Mouse (Mus musculus) lung, postnatal 25 days (tissue): ENCODE data around the gene Ifng.
"Not testable (repeated sequence)": the region's sequence is repeated elsewhere in the genome, so short reads cannot be mapped to it uniquely, and the experiment has no call there.

Source experiments
- DNase-seq: peaks from one replicate; pipeline ENCODE4 v3.0.0; 2022; ENCODE audit warnings: low spot score

Gene Ifng

GRCm38 (mm10) chr10:118440742-118441240, at the start of gene Ifng:
TSS of gene Ifng (plus strand) at chr10:118441046.
- DNase-seq: no peak

DNA sequence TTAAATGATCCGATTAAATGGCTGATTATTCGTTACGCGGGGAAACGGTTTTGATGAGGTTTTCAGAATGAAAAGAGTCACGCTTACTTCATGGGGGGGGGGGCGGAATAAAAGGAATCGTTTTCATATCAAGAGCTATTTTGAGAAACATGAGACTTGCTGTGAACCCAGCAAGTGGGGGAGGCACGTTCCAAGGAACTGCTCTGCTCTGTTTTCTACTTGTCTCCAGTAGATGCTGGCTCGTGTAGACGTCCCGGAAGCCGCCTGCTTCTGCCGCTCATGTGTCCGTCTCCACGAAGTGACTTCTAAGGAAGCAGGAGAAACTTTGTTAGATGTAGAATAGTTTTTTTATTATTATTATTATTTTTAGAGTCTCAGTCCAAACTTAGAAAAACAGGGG, 40.9 kb upstream of the Ifng start:
- DNase-seq: no peak

DNA sequence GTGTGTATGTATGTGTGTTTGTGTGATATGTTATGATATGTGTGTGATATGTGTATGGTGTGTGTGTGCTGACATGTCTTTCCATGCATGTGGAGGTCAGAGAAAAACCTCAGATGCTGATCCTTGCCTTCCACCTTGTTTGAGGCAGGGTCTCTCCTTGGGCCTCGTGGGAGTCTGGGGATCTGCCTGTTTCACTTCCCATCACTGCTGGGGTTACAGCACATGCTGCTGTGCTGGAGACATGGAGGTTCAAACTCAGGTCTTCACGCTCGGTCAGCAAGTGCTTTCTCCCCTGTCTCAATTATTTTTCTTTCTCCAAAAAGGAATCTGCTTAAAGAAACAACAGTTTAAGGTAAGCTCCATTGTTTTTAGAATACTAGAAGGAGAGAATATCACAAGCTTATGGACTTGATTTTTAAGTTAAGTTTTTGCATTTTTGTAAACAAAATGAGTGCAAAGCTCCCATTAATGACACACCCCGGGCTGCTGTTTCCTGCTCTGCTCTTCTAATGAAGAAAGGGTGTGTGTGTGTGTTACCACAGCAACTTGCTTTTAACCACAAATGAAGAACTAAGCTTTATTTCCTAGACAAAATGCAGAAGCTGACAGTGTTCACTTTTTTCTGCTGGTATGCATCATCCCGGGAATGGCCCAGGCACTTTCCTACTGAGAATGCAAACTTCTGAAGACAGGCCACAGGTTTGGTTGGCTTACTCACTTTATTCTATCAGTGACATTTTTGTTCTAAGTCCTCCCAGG, 34.2 kb upstream of the Ifng start:
- peak; percentile 29 for DNase-seq

- no peak for DNase-seq
These were observed 29.5 kb upstream of the Ifng start for GRCm38 (mm10) chr10:118411377-118411776.

- no peak for DNase-seq
These were observed 28.1 kb upstream of the Ifng start for GRCm38 (mm10) chr10:118412774-118413173.

GRCm38 (mm10) chr10:118419000-118419425, 21.8 kb upstream of the Ifng start:
- DNase-seq: peak; percentile 5

DNA sequence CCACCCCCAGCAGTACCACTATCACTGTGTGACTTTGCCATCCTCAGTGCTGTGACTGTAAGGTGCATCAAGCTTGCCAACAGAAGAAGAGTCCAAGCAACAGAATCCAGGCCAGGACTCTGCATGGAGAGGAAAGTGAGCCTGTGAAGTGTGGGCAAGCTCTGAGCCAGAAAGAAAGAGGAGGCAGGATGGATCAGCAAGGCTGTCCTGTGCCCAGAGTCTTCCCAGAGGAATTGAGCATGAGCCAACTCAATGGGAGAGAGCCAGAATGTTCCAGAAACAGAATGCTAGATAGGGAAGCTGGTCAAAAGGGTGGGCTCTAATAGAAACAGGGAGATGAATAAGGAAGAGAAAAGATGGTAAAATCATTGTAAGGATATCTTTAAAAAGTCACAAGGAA, 19.9 kb upstream of the Ifng start:
- DNase-seq: no peak

GRCm38 (mm10) chr10:118435501-118435900, 5.3 kb upstream of the Ifng start:
- DNase-seq: no peak

DNA sequence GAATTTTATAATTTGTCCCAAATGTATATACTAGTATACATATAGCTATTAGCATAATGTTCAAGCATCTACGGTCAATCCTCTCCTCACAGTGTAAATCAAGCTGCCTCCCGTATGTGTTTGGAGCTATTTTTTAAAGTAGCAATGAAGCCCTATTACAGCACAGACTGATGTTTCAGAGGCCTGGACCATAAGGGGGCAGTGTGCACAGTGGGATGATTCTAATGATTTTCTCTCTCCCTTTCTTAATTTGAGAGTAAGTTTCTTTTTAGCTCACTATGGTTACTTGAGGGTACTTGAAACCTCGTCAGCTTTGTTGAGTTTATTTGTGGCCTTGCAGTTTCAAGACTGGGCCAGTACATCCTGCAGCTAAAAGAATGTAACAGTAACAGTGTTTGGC, 1.1 kb downstream of the Ifng start:
- peak; percentile 9 for DNase-seq

- DNase-seq: no peak
These were observed 2.2 kb downstream of the Ifng start for GRCm38 (mm10) chr10:118442999-118443398.

GRCm38 (mm10) chr10:118445021-118445420, 4.2 kb downstream of the Ifng start:
- DNase-seq: no peak

DNA sequence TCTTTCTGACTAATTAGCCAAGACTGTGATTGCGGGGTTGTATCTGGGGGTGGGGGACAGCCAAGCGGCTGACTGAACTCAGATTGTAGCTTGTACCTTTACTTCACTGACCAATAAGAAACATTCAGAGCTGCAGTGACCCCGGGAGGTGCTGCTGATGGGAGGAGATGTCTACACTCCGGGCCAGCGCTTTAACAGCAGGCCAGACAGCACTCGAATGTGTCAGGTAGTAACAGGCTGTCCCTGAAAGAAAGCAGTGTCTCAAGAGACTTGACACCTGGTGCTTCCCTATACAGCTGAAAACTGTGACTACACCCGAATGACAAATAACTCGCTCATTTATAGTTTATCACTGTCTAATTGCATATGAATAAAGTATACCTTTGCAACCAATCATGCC, 4.7 kb downstream of the Ifng start:
- DNase-seq: no peak

- no peak for DNase-seq
These were observed 5.1 kb downstream of the Ifng start for GRCm38 (mm10) chr10:118445978-118446377.

- DNase-seq: no peak
These were observed 10.9 kb downstream of the Ifng start for GRCm38 (mm10) chr10:118451747-118452146.

GRCm38 (mm10) chr10:118458729-118459128, 17.9 kb downstream of the Ifng start:
- no peak for DNase-seq

GRCm38 (mm10) chr10:118461126-118461767, 20.4 kb downstream of the Ifng start:
- no peak for DNase-seq

DNA sequence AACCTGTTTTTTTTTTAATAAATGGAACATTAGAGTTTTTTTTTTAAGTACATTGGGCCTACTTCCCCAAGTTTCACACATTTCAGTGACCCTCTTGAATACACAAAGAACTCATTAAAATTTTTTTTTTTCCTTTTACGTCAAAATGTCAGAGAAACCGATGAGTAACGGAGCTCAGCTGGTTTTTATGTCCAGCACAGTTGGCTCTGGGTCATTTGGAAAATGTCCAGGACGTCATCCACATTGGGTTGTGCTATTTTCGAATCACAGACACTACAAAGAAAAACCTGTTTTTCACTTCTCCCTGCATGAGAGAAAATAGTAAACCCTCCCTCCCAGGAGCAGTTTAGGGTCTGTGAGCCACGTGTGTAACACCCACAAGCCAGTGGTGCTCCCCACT, 25.6 kb downstream of the Ifng start:
- DNase-seq: peak; percentile 21

DNA sequence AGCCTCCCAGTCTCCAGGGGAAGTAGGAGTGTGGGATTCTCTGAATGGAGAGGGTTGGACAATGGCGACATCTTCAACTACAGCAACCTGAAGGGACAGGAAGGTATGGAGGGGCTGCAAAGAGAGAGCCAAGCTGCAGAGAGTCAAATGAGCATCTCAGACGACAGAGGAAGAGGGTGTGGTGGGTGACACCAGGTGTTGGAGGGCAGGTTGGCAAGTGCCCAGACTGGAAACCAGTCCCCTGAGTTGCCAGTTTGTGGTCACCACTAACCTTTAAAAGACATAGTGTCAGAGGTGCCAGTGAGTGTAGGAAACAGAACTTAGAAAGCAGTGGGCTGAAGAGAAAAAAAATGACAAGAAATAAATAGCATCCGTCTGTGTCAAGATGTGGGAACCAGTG, 28.2 kb downstream of the Ifng start:
- peak; percentile 9 for DNase-seq

- no peak for DNase-seq
These were observed 29.6 kb downstream of the Ifng start for GRCm38 (mm10) chr10:118470296-118470957.

DNA sequence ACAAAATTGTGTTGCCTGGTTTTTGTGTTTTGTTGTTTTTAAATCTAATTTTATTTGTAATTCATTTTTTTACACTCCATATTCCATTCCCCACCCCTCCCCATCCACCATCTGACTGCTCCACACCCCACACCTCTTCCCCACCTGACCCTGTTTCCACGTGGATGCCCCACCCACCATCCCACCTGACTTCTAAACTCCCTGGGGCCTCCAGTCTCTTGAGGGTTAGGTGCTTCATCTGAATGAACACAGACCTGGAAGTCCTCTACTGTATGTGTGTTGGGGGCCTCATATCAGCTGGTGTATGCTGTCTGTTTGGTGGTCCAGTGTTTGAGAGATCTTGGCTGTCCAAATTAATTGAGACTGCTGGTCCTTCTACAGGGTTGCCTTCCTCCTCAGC, 32.0 kb downstream of the Ifng start:
- DNase-seq: not testable (repeated sequence)

- no peak for DNase-seq
These were observed 35.9 kb downstream of the Ifng start for GRCm38 (mm10) chr10:118476696-118477095.

GRCm38 (mm10) chr10:118477297-118477696, 36.5 kb downstream of the Ifng start:
- DNase-seq: no peak

- DNase-seq: no peak
These were observed 38.4 kb downstream of the Ifng start for GRCm38 (mm10) chr10:118479244-118479643.
